Mouse (Mus musculus): ENCODE measurements around the gene Pax5.

DNA sequence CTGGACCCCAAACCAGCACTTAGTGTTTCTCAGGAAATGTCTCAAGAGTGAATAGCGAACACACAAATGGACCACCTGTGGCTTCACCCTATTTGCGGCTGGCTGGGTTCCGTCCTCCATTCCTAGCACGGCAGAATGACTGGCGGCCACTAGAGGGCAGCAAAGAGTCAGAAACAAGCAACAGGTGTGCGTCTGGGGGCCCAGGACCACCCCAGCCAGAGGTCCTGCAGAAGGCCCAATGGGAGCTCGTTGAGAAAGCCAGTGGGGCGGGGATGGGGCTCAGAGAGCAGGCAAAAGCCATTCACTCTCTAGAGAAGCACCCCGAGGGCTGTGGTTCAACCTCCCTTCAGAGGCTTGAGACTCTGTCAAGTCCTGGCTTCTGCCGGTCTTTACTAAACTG, 145.7 kb downstream of the Pax5 start:
- TF ChIP-seq EP300 (optimal IDR thresholded peaks at IDR 0.05) (no peak), CTCF (IDR thresholded peaks at IDR 0.05; ENCODE audit: low read depth) (peak; percentile 88)
